Mouse (Mus musculus) C2C12 (cell line): Measurements from ENCODE around the gene Irf1. TPM values are rescaled to one million over a fixed set of nuclear protein-coding genes. Genes with fewer than 3 reads are reported as not detected.

ENCODE experiments used
- H3K27me3 ChIP-seq: one replicate; pipeline ENCODE4 v1.6.1; 2011; ENCODE audit not compliant: control insufficient read depth, insufficient read depth, insufficient read length
- H3K36me3 ChIP-seq: one replicate; pipeline ENCODE4 v1.6.1; 2011; ENCODE audit not compliant: control insufficient read depth, insufficient read depth
- H3K4me3 ChIP-seq: one replicate; pipeline ENCODE4 v1.5.1; 2011; ENCODE audit warnings: mild to moderate bottlenecking, control low read depth; ENCODE audit not compliant: poor library complexity, insufficient read depth, severe bottlenecking
- H3K79me2 ChIP-seq: one replicate; pipeline ENCODE4 v1.6.1; 2011; ENCODE audit not compliant: control insufficient read depth, insufficient read depth
- H3K79me3 ChIP-seq: one replicate; pipeline ENCODE4 v1.6.1; 2011; ENCODE audit warnings: low read depth, control low read depth
- H3ac ChIP-seq: one replicate; pipeline ENCODE3; 2011; ENCODE audit warnings: low read depth; ENCODE audit not compliant: control insufficient read depth, insufficient read length
- CEBPB ChIP-seq: IDR thresholded peaks from one replicate; pipeline ENCODE4 v1.6.1; 2011; ENCODE audit warnings: low read depth, mild to moderate bottlenecking, control low read depth, moderate library complexity
- CTCF ChIP-seq: IDR thresholded peaks from one replicate; pipeline ENCODE4 v1.5.1; 2011; ENCODE audit not compliant: control insufficient read depth, insufficient read depth, insufficient read length
- FOSL1 ChIP-seq: IDR thresholded peaks from one replicate; pipeline ENCODE4 v1.8.0; 2011; ENCODE audit warnings: mild to moderate bottlenecking, low read length; ENCODE audit not compliant: poor library complexity, insufficient read depth, severe bottlenecking
- MAX ChIP-seq: IDR thresholded peaks from one replicate; pipeline ENCODE4 v1.6.1; 2011; ENCODE audit warnings: mild to moderate bottlenecking, control low read depth
- MYOD1 ChIP-seq: IDR thresholded peaks from one replicate; pipeline ENCODE4 v1.6.1; 2011; ENCODE audit warnings: low read depth; ENCODE audit not compliant: control insufficient read depth, insufficient read length
- MYOG ChIP-seq: IDR thresholded peaks from one replicate; pipeline ENCODE4 v1.6.1; 2011; ENCODE audit not compliant: control insufficient read depth, insufficient read length; ENCODE audit errors: extremely low read depth
- USF1 ChIP-seq: IDR thresholded peaks from one replicate; pipeline ENCODE4 v1.6.1; 2011; ENCODE audit warnings: low read depth, mild to moderate bottlenecking, control low read depth, moderate library complexity
- polyA plus RNA-seq: library from polyadenylated mRNA; unstranded; fragments of >200 nt; fragmentation: generic; extraction: Trizol; gene quantifications from one replicate; pipeline ENCODE4 v1.2.1, GENCODE M21; 2012; ENCODE audit warnings: missing spikeins

The Irf1 gene
- polyA plus RNA-seq, 1 experiment, result 26.7 TPM

DNA sequence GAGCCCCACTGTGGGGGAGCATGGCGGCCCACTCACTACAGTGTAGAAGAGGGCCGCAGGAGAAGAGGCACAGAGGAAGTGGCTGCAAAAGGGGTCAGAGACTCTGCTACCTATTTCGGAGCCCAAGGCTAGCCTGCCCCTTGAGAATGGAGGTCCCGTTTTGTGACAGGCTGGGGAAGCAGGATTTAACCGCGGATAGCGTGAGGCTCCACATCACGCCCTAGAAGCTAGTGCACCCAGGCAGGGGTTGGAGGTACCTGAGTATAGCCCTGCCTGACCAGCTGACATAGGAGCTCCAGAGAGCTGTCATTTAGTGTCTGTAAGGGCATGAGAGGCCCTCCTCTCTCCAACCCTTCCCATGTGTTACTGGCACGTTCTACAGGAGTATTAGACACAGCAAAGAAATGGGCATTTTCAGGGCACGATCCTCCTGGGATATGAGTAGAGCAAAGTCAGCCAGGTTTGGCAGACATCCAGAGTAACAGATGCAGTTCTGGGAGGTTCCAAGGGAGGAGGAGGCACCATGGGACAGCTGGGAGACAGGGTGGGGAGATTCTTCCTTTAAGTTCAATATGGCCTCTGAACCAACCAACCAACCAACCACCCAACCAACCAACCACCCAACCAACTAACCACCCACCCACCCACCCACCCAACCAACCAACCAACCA is 28.4 kb downstream of the Irf1 start:
- no peaks in the 10 kb centered on the region for H3K36me3 ChIP-seq
- H3K79me3 ChIP-seq, result no peaks in the 10 kb centered on the region
- H3K27me3 ChIP-seq, result no peaks in the 10 kb centered on the region
- H3K4me3 ChIP-seq, result no peak overlapping the region
- no peaks in the 10 kb centered on the region for H3K79me2 ChIP-seq
- no peak for TF ChIP-seq FOSL1
- TF ChIP-seq MYOD1, result peak; percentile 69
- peak; percentile 40 for TF ChIP-seq MAX
- H3ac ChIP-seq, result no peak overlapping the region

GRCm38 (mm10) chr11:53800036-53800435 is 30.2 kb downstream of the Irf1 start:
- Histone ChIP-seq H3ac (no peak overlapping the region), H3K79me2 (no peaks in the 10 kb centered on the region), H3K27me3 (no peaks in the 10 kb centered on the region), H3K36me3 (no peaks in the 10 kb centered on the region), H3K79me3 (no peaks in the 10 kb centered on the region), H3K4me3 (no peak overlapping the region)
- TF ChIP-seq MYOD1 (no peak), MYOG (no peak), MAX (no peak), CEBPB (no peak), CTCF (no peak), USF1 (no peak), FOSL1 (no peak)

- Histone ChIP-seq H3ac (no peak overlapping the region), H3K36me3 (no peaks in the 10 kb centered on the region), H3K79me3 (no peaks in the 10 kb centered on the region), H3K79me2 (no peaks in the 10 kb centered on the region), H3K4me3 (no peak overlapping the region), H3K27me3 (no peaks in the 10 kb centered on the region)
- TF ChIP-seq FOSL1 (no peak), CTCF (no peak)
Observed at GRCm38 (mm10) chr11:53800975-53801374, 31.2 kb downstream of the Irf1 start.

- Histone ChIP-seq H3K79me3 (no peaks in the 10 kb centered on the region), H3ac (no peak overlapping the region), H3K27me3 (no peaks in the 10 kb centered on the region), H3K36me3 (no peaks in the 10 kb centered on the region), H3K4me3 (no peak overlapping the region), H3K79me2 (no peaks in the 10 kb centered on the region)
- TF ChIP-seq CTCF, result no peak
- TF ChIP-seq MAX, result peak; percentile 99
- no peak for TF ChIP-seq USF1
Observed at GRCm38 (mm10) chr11:53803093-53803492, 33.3 kb downstream of the Irf1 start.

GRCm38 (mm10) chr11:53803494-53803893 is 33.7 kb downstream of the Irf1 start:
- TF ChIP-seq CEBPB (no peak), USF1 (no peak)
- no peak overlapping the region for H3K4me3 ChIP-seq

DNA sequence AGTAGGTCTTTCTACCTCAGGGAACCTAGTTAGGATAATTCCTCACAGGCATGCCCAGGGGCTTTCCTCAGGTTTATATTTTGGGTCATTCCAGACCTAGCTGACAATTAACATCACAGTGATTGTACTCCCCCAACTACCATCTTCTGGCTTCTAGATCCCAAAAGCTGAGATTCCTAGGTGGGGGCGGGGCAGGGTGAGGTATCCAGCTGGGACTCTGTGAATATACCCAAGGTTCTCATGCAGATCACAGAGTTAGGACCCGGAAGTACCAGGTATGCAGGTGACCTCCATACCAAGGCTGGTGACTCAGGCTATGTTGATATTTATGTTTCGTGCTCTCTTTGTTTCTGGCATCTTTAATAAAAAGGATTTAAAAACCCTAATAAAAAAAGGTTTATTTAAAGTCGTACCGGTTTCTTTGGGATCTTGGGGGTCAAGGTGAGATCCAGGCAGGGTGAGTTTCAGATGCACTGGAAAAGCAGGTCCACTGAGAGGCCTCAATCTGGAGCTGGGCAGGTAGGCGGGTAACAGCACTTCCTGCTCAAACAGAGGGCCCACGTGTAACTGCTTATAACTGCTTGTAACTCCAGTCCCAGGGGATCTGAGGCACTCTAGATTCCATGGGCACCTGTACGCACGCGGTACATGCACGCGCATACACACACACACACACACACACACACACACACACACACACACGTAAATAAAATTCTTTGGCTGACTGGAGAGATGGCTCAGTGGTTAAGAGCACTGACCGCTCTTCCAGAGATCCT is 34.9 kb downstream of the Irf1 start:
- H3ac ChIP-seq, result no peak overlapping the region
- H3K36me3 ChIP-seq, result no peaks in the 10 kb centered on the region
- H3K79me3 ChIP-seq, result no peaks in the 10 kb centered on the region
- no peaks in the 10 kb centered on the region for H3K27me3 ChIP-seq
- H3K4me3 ChIP-seq, result no peak overlapping the region
- no peaks in the 10 kb centered on the region for H3K79me2 ChIP-seq
- TF ChIP-seq MAX (no peak), MYOG (no peak), MYOD1 (no peak), CTCF (no peak), CEBPB (no peak), FOSL1 (no peak), USF1 (no peak)

More at GRCm38 (mm10) chr11:53803494-53803893, 33.7 kb downstream of the Irf1 start:
- Histone ChIP-seq H3K36me3 (no peaks in the 10 kb centered on the region), H3K79me2 (no peaks in the 10 kb centered on the region), H3K79me3 (no peaks in the 10 kb centered on the region), H3ac (no peak overlapping the region), H3K27me3 (no peaks in the 10 kb centered on the region)
